Mouse (Mus musculus): ENCODE measurements around the gene Neurod4. TPM values are rescaled to one million over a fixed set of nuclear protein-coding genes. Genes with fewer than 3 reads are reported as not detected.
"Not testable (repeated sequence)": the region's sequence is repeated elsewhere in the genome, so short reads cannot be mapped to it uniquely, and the experiment has no call there.

Gene Neurod4
- 14.0 and 23.1 TPM in 2 replicates for polyA plus RNA-seq (2016; fragmentation: Nextera tagmentation; extraction: Ambion mirVana)

DNA sequence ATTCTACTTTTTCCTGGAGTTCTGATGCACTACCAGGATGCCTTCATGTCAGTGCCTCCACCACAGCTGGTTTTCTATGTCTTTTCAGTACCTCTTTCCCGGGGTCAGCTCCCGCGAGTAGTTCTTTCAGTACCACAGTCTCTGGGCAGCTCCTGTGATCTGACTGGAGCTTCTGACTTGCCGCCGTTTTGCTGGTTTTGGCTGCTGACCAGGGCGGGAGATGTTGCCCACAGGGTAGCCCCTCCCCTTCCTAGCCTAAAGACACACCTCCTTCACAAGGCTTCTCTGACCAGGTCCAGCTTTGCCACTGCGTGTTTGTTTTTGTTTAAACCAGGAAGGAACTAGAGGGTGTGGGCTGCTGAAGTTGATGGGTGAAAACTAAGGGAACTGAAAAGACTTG, at the start of gene Neurod4:
TSS of gene Neurod4 (minus strand) at position 175 of the 400 bp plus-strand sequence.
- no peaks in the 10 kb centered on the region for H3K9me3 ChIP-seq
- WGBS: under 1% methylated on average over 7 of the region's 7 CpGs
- H3K36me3 ChIP-seq: no peaks in the 10 kb centered on the region
- no peaks in the 10 kb centered on the region for H3K27me3 ChIP-seq (ENCODE audit: insufficient read depth, poor library complexity, severe bottlenecking)
- peak within 1 kb of the TSS; percentile 40; the same call in 1 of the 2 replicates for H3K27ac ChIP-seq
- peaks cover 20% of the 10 kb centered on the region for H3K4me1 ChIP-seq (replicated peaks)
- DNase-seq (ENCODE audit: low spot score): peak; percentile 66
- peak within 1 kb of the TSS; percentile 43 for H3K4me3 ChIP-seq

DNA sequence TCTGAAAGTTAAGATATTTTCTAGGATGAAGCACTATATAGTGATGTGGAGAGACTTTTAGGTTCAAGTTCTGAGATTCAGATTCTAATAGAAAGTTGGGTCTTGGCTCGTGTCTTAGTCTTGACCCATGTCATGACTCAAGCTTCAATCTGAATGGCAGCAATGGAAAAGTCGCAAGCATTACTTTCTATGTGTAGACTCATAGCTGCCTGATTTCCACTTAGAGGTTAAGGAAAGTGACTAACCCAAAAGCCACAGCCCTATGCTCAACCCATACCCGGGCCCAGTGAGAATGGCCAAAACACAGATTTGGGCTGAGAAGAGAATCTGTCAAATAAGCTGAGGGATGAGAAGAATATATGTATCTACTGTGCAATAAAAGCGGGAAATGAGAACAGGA, 44.2 kb upstream of the Neurod4 start:
- DNase-seq (ENCODE audit: low spot score): no peak
- Histone ChIP-seq H3K4me1 (replicated peaks) (no peaks in the 10 kb centered on the region), H3K27ac (no peak overlapping the region), H3K4me3 (no peak overlapping the region), H3K27me3 (ENCODE audit: insufficient read depth, poor library complexity, severe bottlenecking) (no peaks in the 10 kb centered on the region), H3K36me3 (no peaks in the 10 kb centered on the region), H3K9me3 (no peaks in the 10 kb centered on the region)
- 87% methylated on average over 4 of the region's 4 CpGs for WGBS

DNA sequence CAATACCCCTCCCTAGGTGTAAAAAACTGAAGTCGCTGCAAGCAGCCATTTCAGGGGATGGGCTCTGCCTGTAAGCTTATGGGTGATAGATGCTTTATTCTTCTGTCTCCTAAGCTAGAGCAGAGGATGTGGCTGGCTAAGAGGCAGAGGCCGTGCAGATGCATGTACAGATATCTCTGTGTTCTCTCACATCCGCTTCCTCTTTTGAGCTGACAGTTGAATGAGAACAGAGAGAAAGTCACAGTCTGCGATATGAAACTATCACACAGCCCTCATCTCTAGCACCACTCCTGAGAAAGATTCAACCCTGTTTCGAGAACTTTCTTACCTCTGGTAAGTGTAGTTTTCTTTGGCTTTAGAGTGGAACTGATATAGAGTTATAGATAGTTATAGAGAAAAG, 42.6 kb upstream of the Neurod4 start, which contains the start of gene Tespa1:
TSS of gene Tespa1 (plus strand) at position 234 of the 400 bp plus-strand sequence.
- no peak within 1 kb of the TSS for H3K4me3 ChIP-seq
- WGBS: 87% methylated on average over 5 of the region's 5 CpGs
- H3K9me3 ChIP-seq: no peaks in the 10 kb centered on the region

GRCm38 (mm10) chr10:130322062-130322461, 42.0 kb upstream of the Neurod4 start:
- Histone ChIP-seq H3K9me3 (no peaks in the 10 kb centered on the region), H3K4me3 (no peak overlapping the region), H3K27ac (no peak overlapping the region), H3K4me1 (replicated peaks) (no peaks in the 10 kb centered on the region), H3K36me3 (no peaks in the 10 kb centered on the region), H3K27me3 (ENCODE audit: insufficient read depth, poor library complexity, severe bottlenecking) (no peaks in the 10 kb centered on the region)
- DNase-seq (ENCODE audit: low spot score): no peak

More for the DNA sequence above, 42.6 kb upstream of the Neurod4 start, which contains the start of gene Tespa1:
- H3K36me3 ChIP-seq: no peaks in the 10 kb centered on the region
- no peak for DNase-seq (ENCODE audit: low spot score)
- H3K27ac ChIP-seq: no peak within 1 kb of the TSS
- H3K27me3 ChIP-seq (ENCODE audit: insufficient read depth, poor library complexity, severe bottlenecking): no peaks in the 10 kb centered on the region
- no peaks in the 10 kb centered on the region for H3K4me1 ChIP-seq (replicated peaks)

GRCm38 (mm10) chr10:130320715-130321114, 40.7 kb upstream of the Neurod4 start:
- Histone ChIP-seq H3K27me3 (ENCODE audit: insufficient read depth, poor library complexity, severe bottlenecking) (no peaks in the 10 kb centered on the region), H3K9me3 (no peaks in the 10 kb centered on the region), H3K4me3 (no peak overlapping the region), H3K36me3 (no peaks in the 10 kb centered on the region), H3K4me1 (replicated peaks) (no peaks in the 10 kb centered on the region), H3K27ac (no peak overlapping the region)
- no peak for DNase-seq (ENCODE audit: low spot score)
- 85% methylated on average over 2 of the region's 2 CpGs for WGBS

GRCm38 (mm10) chr10:130318720-130319119, 38.7 kb upstream of the Neurod4 start:
- no peaks in the 10 kb centered on the region for H3K4me1 ChIP-seq (replicated peaks)
- no peak overlapping the region for H3K27ac ChIP-seq
- WGBS: 81% methylated on average over 4 of the region's 4 CpGs
- H3K36me3 ChIP-seq: no peaks in the 10 kb centered on the region
- H3K27me3 ChIP-seq (ENCODE audit: insufficient read depth, poor library complexity, severe bottlenecking): no peaks in the 10 kb centered on the region
- no peak for DNase-seq (ENCODE audit: low spot score)
- H3K9me3 ChIP-seq: no peaks in the 10 kb centered on the region
- H3K4me3 ChIP-seq: no peak overlapping the region

DNA sequence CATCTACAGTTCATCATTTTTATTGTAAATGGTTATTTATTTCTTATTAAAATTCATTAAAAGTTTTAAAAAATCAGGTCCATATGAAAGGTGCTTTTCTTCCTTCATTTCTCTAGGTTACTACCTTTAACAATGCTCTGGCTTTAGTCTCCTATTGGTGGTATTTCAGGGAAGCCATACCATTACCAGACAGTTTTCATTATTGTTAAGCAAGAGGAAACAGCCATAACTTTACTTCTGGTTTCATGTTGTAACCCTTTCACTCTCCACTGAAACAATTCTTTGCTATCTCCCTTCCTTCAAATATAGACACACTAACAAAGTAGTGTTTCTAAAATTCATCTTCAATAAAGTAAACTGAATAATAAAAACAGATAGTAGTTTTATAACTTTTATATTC, 35.8 kb upstream of the Neurod4 start:
- Histone ChIP-seq H3K27me3 (ENCODE audit: insufficient read depth, poor library complexity, severe bottlenecking) (no peaks in the 10 kb centered on the region), H3K9me3 (no peaks in the 10 kb centered on the region), H3K36me3 (no peaks in the 10 kb centered on the region), H3K4me1 (replicated peaks) (no peaks in the 10 kb centered on the region), H3K27ac (no peak overlapping the region), H3K4me3 (no peak overlapping the region)
- no peak for DNase-seq (ENCODE audit: low spot score)

DNA sequence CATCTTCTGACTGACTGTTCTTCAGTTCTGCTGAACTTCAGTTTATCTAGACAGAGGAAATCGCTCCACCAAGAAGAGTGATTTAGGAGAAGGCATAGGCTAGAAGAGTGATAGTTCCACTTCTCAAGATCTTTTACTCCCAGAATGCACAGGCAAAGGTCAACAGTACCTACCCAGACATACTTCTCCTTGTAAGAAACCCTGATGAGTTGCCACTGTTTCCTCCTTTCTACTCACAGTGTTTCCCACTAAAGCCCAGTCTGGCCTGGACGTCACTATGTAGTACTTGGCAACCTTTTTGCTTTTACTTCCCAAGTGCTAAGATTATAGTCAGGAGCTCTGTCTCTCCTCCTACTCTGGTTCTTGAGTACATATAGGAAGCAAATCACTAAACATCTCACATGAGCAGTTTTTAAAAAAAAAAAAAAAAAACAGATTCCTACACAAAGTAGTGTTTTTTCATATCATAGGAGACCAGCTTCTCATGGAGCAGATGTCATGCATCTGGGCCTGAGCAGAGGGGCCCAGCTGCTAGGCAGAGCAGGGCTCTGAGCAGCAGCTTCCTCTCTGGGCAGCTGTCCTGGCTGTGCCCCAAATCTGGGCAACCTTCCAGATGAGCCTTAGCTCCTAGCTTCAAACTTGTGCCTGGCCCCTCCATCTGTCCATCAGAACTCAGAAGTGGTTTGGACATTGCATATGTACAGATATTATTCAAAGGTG, 34.2 kb upstream of the Neurod4 start:
- no peak for DNase-seq (ENCODE audit: low spot score)

GRCm38 (mm10) chr10:130313531-130313930, 33.5 kb upstream of the Neurod4 start:
- Histone ChIP-seq H3K4me1 (replicated peaks) (no peaks in the 10 kb centered on the region), H3K27me3 (ENCODE audit: insufficient read depth, poor library complexity, severe bottlenecking) (no peaks in the 10 kb centered on the region), H3K36me3 (no peaks in the 10 kb centered on the region), H3K9me3 (no peaks in the 10 kb centered on the region), H3K4me3 (no peak overlapping the region), H3K27ac (no peak overlapping the region)
- WGBS: 71% methylated on average over 1 of the region's 1 CpGs
- DNase-seq (ENCODE audit: low spot score): peak; percentile 10

More for the DNA sequence above, 34.2 kb upstream of the Neurod4 start:
- no peaks in the 10 kb centered on the region for H3K36me3 ChIP-seq
- H3K4me1 ChIP-seq (replicated peaks): no peaks in the 10 kb centered on the region
- no peak overlapping the region for H3K27ac ChIP-seq
- 76% methylated on average over 2 of the region's 2 CpGs for WGBS
- H3K4me3 ChIP-seq: no peak overlapping the region
- H3K9me3 ChIP-seq: no peaks in the 10 kb centered on the region
- no peaks in the 10 kb centered on the region for H3K27me3 ChIP-seq (ENCODE audit: insufficient read depth, poor library complexity, severe bottlenecking)

DNA sequence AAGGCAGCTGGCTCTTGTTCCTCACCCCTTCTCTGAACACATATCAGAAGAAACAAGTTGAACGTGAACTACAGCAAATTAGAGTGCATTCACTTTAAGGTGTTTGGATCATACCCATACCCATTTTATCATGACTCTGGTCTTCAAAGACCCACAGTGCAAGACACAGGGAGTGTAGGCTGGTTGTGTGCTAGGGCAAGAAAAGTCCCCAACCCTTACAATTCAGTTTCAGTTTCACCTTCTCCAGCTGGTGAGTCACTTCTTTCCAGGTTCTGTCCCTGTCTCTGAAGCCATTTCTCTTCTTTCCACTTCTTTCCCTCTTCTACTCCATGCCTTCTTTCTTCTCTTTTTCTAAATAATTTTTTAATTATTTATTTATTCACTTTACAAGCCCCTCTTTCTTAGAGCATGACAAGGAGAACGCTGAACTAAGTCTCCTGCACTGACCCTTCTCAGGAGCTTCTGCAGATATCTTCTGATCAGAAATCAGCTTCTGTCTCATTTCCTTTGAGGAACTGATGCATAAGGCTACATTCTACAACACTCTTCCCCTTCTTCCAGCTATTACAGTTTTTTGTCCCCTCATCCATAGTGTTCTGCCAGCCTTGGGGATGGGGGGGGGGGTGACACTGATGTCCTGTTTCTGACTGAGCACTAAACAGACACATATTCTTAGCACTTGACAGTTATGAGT, 31.6 kb upstream of the Neurod4 start:
- H3K27ac ChIP-seq: no peak overlapping the region
- H3K27me3 ChIP-seq (ENCODE audit: insufficient read depth, poor library complexity, severe bottlenecking): no peaks in the 10 kb centered on the region
- DNase-seq (ENCODE audit: low spot score): no peak
- H3K9me3 ChIP-seq: no peaks in the 10 kb centered on the region
- H3K4me1 ChIP-seq (replicated peaks): no peaks in the 10 kb centered on the region
- WGBS: 83% methylated on average over 2 of the region's 2 CpGs
- no peak overlapping the region for H3K4me3 ChIP-seq
- no peaks in the 10 kb centered on the region for H3K36me3 ChIP-seq

DNA sequence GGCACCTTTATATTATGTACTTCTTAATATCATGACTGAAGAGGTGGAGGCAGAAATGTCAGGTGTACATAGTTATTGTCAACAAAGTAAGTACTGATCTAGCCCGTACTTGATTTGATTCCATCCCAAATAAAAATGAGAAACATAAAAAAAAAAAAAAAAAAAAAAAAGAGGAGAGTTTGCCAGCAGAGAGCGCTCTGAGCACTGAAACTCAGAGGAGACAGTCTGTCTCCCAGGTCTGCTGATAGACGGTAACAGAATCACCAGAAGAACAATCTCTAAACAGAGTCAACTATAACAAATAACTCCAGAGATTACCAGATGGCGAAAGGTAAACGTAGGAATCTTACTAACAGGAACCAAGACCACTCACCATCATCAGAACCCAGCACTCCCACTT, 24.1 kb upstream of the Neurod4 start:
- WGBS: 74% methylated on average over 4 of the region's 5 CpGs
- not testable (repeated sequence) for H3K27me3 ChIP-seq (ENCODE audit: insufficient read depth, poor library complexity, severe bottlenecking); H3K36me3 ChIP-seq; H3K4me1 ChIP-seq (replicated peaks); H3K4me3 ChIP-seq; H3K9me3 ChIP-seq; DNase-seq (ENCODE audit: low spot score); H3K27ac ChIP-seq

GRCm38 (mm10) chr10:130298748-130299147, 18.7 kb upstream of the Neurod4 start:
- H3K27ac ChIP-seq; H3K9me3 ChIP-seq; H3K4me1 ChIP-seq (replicated peaks); H3K36me3 ChIP-seq; H3K4me3 ChIP-seq; DNase-seq (ENCODE audit: low spot score); H3K27me3 ChIP-seq (ENCODE audit: insufficient read depth, poor library complexity, severe bottlenecking): not testable (repeated sequence)
- WGBS: 18% methylated on average over 4 of the region's 4 CpGs

- Histone ChIP-seq H3K4me1 (replicated peaks) (peaks cover 14% of the 10 kb centered on the region), H3K27me3 (ENCODE audit: insufficient read depth, poor library complexity, severe bottlenecking) (no peaks in the 10 kb centered on the region), H3K9me3 (no peaks in the 10 kb centered on the region), H3K4me3 (no peak overlapping the region), H3K36me3 (no peaks in the 10 kb centered on the region), H3K27ac (peak overlapping the region; percentile 70)
- 12% methylated on average over 3 of the region's 3 CpGs for WGBS
- DNase-seq (ENCODE audit: low spot score): peak; percentile 25
These were observed 13.8 kb upstream of the Neurod4 start for GRCm38 (mm10) chr10:130293741-130294408.
